Mouse (Mus musculus) adrenal gland, postnatal 14 days (tissue): ENCODE measurements around the gene Slc28a1. TPM values are rescaled to one million over a fixed set of nuclear protein-coding genes. Genes with fewer than 3 reads are reported as not detected.
"Not testable (repeated sequence)": the region's sequence is repeated elsewhere in the genome, so short reads cannot be mapped to it uniquely, and the experiment has no call there.

Experiments used
- DNase-seq: peaks from one replicate; pipeline ENCODE4 v3.0.0; 2021; ENCODE audit warnings: mixed read lengths
- total RNA-seq: library from RNA; stranded (reverse); gene quantifications from 2 replicates; pipeline ENCODE4 v1.2.3, GENCODE M21; 2021

The Slc28a1 gene
- total RNA-seq, 1 experiment from 2014 or later: 0.30 TPM

DNA sequence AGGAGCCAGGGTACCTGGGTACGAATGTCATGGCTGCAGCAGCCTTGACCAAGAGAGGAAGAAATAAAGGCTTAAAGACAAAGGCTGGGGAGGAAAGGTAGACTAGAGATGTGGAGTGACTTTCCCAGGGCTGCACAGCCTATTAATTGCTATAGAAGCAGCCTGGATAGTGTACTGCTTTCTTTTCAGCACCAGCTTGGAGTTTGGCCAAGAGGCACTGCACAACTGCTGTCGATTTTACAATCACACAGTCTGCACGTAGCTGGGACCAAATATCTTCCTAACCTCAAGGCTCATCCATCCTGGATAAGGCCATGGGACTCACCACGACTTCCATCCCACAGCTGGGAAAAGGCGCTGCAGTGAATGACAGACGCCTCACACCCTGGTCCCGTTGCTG is 54.8 kb downstream of the Slc28a1 start:
- no peak for DNase-seq

DNA sequence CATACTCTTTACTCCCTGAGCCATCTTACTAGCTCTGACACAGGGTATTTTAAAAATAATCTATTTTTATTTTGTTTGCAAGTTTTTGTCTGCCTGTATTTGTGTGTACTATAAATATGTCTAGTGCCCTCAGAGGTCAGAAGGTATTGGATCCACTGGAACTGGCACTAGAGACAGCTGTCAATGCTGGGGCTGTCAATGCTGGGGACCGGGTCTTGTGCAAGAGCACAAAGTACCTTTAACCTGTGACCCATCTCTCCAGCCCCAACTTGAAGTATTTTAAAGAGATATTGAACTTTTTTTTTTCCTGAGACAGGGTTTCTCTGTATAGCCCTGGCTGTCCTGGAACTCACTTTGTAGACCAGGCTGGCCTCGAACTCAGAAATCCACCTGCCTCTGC is 59.3 kb downstream of the Slc28a1 start:
- DNase-seq: no peak

DNA sequence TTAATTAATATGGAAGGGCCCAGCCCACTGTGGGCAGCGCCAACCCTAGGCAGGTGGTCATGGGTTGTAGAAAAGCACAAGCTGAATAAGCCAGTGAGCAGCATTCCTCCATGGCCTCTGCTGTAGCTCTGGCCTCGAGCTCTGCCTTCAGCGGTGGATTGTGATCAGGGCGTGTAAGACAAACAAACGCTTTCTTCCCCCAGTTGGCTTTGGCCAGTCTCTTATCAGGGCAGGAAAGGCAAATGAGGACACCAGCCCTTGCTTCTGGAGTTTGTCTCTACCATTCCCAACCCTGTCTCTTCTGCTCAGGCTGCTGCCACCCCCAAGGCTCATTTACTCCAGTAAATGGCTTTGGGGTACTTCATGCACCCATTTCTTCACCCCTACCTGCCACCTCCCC is 60.1 kb downstream of the Slc28a1 start:
- DNase-seq: no peak

DNA sequence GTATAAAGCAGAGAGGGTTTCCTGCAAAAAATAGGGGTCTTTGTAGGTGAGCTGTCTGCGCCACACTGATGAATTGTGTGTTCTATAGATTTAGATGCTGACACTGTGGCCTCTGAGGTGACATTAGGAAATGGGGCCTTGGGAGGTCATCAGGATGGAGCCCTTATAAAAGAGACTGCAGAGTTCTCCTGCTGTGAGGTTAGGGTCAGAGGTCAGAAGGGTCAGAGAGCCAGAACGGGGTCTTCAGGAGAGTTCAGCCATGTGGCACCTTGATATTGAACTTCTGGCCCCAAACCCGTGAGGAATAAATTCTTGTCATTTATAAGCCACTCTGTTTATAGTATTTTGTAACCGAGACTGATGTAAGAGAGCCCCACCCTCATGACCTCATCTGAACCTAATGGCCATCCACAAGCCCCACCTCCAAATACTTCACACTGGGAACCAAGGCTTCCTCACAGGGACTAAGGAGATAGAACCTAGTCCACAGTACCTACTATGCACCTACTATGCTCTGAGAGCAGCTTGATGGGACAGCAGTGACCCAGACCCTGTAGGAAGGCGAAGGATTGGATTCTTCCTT is 61.7 kb downstream of the Slc28a1 start:
- no peak for DNase-seq

DNA sequence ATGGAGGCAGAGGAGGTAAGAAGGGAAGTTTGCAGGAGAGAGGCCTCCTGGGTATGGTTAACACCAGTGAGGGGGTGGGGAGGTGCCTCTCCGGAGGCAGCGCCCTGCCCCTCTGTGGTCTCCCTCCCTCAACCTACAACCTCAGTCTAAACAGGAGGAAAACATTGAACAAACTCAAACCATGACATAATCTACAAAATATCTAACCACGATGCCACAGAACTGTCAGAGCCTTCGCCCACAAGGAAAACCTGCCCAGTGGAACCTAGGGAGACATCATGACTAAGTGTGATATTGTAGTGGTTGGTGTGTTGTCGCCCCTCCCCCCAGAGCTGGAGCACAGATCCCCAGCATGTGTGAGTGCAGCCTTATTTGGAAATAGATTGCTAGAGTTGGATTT is 64.9 kb downstream of the Slc28a1 start:
- DNase-seq: no peak

DNA sequence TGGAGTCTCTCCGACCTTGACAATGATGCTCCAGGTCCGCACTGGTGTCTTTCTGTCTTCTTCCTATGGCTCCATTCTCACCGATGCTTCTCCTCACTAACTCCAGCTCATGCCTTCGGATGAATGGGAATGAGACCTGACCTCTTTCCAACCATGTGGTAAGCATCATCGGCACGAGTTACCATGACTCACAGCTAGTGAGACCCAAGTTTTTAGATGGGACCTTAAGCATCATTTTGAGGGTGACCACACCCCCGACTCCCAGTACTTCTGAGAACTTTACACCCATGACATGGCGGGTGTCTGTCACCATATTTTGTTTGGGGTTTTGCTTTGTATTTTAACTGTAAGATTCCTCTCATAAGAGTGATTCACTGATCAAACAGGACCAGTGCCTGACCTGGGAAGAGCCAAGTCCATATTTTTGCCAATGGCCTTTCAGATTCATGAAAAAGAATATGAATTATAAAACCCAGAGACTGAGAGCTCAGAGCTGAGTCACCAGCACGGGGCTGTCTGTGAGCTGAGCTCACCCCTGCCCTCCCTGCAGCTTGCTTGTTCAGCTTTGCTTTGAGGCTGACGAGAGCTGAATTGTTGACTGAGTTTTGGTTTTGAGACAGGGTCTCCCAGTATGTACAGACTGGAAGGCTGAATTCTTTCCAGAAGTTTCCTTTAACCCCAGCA is 68.0 kb downstream of the Slc28a1 start:
- peak; percentile 30 for DNase-seq

DNA sequence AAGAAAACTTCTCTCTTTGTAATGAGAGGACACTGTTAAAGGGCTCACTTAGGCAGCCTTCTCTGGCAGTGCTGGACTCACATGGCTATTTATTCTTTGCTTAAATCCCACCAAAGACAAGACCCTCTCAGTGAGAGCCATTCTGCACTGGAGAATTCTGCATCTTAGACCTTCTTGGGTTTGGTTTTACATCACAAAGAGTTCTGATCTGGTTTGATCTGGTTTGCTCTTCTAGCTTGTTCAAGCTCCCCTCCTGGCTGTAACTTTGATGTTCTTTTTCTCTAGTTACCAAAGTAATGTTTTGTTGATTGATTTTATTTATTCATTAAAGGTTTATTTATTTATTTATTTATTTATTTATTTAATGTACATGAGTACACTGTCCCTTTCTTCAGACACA is 68.6 kb downstream of the Slc28a1 start:
- no peak for DNase-seq

DNA sequence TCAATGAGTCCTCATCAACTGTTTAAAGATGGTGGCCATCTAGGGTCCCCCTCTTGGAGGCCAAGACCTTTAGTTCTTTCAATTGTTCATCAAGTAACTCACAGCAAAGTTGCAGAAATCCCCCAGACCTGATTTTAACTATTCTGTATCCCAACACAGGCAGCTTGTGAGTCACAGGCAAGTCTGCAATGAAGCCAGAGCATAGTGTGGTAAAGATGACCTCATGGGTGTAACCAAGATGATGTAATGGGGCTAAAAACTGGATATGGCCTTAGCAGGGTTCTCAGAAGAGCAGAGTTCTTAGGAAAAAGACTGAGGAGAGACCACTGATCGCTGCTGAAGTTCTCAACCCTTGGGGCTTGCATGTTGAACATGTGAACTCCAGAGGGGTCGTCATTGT is 69.5 kb downstream of the Slc28a1 start:
- DNase-seq: no peak

DNA sequence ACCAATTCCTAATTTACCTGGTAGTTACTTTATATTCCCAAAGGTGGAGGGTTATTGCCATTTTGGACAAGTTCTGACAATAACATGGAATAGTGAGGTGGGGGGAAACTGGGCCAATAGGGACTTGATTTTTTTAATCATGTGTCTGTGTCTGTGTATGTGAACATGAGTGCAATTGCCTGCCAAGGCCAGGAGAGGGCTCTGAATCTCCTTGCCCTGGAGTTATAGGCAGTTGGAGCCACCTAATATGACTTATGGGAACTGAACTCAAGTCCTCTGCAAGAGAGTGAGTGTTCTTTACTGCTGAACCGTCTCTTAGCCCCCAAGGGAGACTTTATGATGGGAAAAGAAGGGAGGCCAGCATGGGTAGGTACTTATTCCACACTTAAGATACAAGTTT is 70.1 kb downstream of the Slc28a1 start:
- DNase-seq: no peak

DNA sequence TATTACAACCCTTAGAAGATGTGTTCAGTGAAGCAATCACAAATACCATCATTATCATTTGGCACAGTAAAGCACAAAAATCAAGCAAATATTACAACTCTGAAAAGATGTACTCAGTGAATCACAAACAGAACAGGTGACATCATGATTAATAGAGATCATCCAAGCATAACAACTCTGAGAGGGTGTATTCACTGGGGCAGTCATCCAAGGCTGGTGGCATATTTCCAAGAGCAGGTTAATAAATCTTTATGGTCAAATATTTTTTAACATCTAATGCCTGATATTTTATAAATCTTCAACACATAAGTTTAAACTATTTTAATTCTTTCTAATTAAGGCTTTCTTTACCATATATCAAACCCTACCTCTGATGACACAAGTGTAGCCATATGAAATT is 71.4 kb downstream of the Slc28a1 start:
- DNase-seq: peak; percentile 59

DNA sequence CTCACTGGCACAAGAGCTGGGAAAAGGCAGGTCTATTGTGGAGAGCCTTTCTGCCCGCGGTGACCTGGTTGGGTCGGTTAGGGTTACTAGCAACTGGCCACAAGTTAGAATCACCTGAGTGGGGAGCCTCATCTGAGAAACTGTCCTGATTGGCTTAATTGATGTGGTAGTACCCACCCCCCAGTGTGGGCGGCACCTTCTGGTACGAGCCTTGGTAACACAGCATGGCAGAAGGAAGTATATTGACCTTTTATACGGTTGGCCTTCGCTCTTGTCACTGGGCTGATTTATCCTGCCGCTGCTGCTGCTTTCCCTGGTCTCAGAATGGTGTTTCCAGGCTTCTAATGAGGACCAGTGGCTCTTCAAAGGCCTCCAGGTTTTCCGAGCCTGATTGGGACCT is 74.6 kb downstream of the Slc28a1 start:
- DNase-seq: peak; percentile 37

DNA sequence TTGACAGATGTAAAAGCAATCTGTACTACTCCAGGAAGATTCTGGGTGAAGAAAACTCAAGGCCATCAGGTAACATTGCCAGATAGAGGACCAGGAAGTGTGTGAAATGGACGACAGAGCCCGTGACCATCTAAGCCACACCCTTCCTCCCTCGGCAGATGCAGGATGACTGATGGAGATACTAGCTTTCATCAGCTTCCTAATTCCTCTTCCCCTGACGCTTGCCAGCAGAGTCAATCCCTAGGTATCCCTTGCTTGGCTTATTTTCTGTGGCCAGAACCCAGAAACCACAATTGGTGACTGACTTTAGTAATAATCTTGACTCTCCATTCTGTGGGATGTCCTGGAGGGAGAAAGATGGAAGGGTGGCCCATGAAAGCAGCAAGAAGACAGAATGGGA is 80.9 kb downstream of the Slc28a1 start:
- DNase-seq: no peak

DNA sequence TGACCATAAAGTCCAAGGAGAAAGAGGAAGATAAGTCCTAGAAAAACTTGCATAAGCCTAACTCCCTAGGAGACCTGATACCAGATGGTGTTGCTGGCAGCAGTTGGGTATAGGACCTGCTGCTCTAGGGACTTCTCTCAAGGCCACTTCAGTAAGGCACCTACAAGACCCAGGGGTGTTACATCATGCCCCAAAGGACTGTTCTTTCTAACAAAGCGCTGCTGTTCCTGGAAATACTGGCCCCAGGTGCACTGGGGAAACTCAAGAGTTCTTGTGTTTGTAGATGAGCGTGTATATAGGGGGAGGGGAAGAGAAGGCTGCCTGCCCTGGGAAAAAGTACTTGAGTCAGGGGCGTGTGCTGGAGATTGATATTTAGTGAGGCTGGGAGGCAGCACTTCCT is 82.2 kb downstream of the Slc28a1 start:
- no peak for DNase-seq

DNA sequence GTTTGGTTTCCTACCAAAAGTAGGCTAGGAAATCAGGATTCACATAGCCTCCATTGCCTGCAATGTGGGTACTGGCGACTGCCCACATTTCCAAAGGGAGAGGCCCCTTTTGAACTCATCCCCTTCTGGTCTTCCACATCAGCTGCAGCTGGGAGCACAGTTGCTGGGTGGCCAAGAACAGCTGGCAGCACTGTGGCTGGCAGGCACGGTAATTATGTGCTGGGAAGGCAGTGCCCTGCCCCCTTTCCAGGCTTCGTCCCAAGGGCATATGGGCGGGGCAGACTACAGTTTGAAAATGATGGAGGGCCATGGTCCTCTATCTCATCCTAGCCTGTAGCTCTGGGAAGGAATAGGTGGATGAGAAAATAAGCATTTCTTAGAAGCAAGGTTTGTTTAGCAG is 83.9 kb downstream of the Slc28a1 start:
- DNase-seq: peak; percentile 85

DNA sequence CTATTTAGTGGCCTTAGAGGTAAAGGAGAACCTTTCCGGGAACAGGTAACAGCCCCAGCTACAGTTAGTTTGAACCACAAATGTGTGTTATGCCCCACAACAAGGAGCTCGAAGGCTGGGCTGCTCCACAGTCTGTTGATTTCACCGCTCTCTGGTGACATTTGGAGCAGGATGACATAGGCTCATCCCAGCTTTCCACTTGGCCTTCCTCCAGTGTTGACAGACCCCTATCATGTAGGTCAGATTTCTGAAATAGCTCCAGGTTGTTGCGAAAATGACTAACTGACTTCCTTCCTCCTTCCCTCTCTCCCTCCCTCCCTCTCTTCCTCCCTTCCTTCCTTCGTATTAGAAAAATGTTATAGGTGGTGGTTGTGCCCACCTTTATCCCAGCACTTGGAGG is 84.5 kb downstream of the Slc28a1 start:
- no peak for DNase-seq

DNA sequence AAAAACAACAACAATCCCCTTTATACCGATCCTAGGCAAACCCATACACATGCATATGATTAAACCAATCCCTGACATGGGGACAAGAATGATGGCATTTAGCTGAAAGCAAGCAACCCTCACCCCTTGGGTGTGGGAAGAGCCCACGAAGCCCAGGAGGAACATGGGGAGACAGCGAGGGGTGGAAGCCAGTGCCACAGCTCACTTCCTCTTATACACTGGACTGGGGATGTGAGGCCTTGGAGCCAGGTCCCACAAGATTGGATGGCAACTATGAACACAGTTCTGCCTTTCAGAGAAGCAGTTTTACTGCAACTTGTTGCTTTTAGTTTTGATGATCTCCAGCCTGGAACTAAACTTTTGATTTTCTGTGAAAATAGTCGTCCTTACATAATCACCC is 85.2 kb downstream of the Slc28a1 start:
- DNase-seq: no peak

DNA sequence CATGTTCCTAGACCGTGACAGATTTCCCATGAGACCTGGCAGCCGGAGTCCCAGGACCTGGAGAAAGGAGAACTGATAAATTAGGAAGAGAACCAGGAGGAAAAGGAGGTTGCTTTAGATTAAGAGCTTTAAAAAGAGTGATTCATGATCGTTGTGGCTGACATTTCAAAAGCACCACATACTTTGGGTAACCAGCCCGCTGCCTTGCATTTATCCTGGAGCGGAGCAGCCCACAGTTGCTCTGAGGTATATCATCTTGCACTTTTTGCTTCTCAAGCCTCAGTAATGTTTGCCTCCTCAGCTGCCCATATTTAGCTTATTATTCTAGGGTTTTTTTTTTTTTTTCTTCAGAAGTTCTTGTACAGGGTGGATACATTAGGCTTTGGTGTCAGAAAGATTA is 87.8 kb downstream of the Slc28a1 start:
- no peak for DNase-seq

DNA sequence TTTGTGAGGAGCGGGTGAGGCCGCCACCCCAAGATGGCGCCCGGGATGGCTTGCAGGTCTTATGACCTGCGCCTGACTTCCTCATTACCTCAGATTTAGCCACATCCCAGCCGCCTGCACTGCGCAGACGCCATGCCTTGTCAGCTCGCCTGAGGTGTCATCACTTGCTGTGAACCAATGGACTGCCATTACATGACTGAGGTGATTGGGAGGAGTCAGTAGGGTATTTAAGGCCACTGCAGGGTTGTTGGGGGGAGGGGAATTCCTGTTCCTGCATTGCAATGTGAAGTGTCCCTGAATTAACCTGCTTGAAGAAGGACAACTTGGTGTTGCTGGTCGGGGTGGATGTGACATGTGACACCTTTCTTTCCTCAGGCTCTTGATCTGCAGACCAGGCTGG is 89.0 kb downstream of the Slc28a1 start:
- not testable (repeated sequence) for DNase-seq

DNA sequence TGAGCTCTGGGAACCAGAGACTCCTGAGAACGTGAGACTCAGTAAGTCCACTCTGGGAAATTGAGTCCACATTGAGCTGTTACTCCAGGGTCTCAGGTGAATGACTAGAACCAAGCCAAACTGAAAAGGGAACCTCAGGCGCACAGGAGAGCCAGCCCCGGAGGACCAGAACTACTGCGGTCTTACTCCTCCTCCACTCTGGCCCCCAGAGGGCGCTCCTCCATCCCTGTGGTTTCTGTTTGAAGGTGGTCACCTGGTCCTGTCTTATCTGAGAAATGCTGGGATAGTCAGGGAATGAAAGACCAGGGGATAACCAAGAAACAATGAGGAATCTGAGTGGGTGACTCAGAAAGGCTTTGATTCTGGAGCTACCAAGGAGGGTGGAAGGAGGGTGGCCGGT is 94.3 kb downstream of the Slc28a1 start:
- DNase-seq: peak; percentile 88

DNA sequence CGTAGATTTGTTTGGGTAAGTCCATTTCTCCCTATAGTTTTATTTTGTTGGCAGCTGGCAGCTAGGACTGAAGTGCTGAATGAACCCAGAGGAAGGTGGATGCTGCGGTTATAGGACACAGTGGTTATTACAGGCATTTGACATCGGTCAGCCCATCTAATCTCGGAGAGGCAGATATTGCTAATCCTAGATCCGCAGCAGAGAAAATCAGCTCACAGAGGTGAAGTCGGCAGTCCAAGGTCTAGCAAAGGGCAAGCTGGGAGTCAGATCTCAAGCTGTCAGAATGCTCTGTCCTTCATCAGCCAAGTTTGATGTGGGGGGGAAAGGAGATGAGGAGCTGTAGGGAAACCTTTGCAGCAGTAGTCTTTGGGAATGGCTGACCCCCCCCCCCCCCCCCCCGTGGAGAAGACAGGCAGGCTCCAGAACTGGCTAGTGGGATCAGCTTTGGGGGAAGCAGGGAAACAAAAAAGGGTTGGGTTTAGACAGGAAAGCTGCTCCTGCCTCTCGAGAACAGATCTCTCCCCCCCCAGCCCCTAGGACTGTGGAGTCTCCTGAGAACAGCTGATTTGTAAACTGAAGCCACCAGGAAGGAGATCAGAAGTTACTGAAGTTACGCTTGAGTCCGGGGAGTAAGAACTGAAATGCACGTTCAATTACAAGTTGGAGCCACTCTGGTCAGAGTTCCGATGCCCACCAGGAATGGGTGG is 95.5 kb downstream of the Slc28a1 start:
- no peak for DNase-seq

DNA sequence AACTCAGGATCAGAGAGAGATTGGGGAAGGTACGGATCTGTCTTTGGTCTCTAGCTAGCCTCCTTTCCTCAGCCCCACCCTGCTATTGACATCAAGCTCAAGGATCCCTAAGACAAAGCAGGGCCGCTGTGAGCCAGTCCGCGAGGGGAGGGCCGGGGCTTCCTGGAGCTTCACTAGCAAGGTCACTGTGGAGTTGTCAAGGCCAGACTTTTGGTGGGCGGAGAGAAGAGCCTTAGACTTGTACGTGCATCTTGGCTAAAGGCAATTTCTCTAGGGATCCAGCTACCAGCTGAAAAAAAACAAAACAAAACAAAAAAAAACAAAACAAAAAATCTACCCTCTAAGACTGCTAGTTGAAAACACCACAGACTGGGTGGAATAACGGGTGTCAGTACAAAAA is 97.2 kb downstream of the Slc28a1 start:
- DNase-seq: peak; percentile 80

DNA sequence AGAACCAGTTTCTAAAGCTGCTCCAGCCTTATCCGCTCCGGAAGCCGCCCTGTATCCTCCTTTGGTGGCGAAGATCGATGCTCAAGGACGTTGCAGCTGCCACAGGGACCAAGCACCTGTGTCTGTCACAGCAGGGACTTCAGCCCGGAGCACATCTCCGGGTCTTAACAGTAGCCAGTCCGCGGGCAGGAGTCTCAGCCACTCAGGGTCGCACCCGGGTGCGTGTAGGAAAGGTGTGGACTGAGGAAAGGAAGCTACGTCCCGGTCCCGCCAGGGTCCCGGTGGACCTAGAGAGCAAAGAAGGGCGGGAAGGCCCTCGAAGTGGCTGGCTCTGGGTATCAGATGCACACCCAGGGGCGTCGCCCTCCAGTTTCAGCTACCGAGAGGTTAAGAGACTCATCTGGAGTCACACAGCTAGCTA is 97.7 kb downstream of the Slc28a1 start:
- peak; percentile 87 for DNase-seq

DNA sequence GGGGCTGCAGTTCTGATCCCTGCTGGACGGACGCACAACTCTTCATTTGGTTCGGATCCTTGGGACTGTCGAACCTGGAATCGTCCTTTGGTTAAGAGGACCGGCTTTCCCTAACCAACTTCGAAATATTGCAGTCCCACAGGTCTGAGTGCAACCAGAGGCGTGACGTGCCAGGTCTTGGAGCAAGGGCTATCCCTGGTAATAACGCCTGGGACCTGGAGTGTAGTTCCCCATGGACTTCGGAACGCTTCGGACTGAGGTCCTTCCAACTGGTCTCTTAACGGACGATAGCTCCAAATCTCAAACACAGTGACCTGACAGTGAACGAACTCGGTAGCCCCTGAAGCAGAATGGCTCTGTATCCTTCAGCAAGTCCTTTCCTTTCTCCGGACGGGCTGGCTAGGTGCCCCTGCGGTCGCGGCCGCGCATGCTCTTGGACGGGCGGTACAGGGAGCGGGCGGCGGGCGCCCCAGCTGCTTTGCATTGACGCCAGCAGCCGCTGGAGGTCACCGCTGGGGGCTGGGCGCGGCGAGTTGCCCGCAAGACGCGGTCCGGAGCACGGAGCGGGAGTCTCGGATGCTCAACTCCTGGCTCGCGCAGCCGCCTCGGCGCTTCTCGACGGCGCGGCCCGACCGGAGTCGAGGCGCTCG is 98.2 kb downstream of the Slc28a1 start:
- DNase-seq: peak; percentile 98
